Mouse (Mus musculus): ENCODE results near the gene U2af1.
"Not testable (repeated sequence)": the region's sequence is repeated elsewhere in the genome, so short reads cannot be mapped to it uniquely, and the experiment has no call there.

U2af1 gene

DNA sequence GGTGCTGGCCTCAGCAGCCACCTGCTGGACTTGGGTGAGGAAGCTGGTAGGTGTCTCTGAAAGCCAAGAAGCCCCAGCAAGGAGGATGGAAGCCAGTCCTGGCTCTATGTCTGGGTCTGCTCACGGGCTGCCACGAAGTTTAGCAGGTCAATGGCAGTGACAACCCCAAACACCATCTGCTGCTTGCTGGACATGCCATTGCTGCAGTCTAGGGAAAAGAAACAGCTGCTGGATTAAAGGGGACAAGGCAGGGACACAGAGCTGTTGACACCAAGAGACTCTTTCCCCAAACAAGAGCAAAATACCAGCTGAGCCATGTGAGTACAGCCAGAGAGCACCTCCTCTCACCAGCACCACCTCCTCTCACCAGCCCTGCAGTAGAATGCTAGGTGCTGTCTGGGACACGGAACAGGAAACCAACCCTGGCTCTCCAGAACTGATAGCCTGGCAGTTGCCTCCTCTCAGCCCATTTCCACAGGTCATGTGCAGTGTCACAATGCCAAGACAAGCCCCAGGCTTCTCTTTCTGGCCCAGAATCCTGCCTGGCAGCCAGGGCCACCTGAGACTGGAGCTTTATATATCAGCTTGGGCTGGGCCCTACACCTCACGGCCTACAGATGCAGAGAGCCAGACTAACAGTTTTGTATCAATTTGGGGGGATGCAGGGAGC lies 45.5 kb downstream of the U2af1 start:
- DNase-seq (ENCODE audit: low spot score), result no peak

DNA sequence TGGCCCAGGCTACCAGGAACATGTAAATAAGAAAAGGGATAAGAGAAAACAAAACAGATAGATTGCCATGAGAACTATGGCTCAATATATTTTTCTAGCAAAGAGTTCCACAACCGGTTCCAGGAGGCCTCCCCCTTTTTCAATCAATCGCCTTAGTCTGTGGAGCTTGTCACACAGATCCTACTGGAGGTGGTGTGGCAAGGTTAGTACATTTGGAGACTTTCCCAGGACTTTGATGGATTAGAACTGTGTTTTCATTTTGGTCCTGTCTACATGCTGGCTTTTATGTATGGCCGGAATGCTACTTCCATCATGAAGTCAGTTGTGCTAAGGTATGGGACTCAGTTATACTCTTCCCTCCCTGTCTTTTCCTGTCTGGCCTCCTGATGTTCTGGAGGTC lies 48.8 kb downstream of the U2af1 start:
- no peak for DNase-seq (ENCODE audit: low spot score)

DNA sequence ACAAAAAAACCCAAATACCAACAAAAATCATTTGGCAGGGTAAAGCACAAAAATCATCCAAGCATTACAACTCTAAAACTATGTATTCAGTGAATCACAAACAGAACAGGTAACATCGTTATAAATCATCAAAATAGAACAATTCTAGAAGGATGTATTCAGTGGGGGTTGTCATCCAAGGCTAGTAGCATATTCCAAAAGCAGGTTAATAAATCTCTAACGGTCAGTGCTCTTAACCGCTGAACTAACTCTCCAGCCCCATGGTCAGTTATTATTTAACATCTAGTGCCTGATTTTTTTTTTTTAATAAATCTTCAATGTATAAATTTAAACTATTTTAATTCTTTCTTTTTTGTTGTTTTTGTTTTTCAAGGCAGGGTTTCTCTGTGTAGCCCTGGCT lies 49.5 kb downstream of the U2af1 start:
- not testable (repeated sequence) for DNase-seq (ENCODE audit: low spot score)

DNA sequence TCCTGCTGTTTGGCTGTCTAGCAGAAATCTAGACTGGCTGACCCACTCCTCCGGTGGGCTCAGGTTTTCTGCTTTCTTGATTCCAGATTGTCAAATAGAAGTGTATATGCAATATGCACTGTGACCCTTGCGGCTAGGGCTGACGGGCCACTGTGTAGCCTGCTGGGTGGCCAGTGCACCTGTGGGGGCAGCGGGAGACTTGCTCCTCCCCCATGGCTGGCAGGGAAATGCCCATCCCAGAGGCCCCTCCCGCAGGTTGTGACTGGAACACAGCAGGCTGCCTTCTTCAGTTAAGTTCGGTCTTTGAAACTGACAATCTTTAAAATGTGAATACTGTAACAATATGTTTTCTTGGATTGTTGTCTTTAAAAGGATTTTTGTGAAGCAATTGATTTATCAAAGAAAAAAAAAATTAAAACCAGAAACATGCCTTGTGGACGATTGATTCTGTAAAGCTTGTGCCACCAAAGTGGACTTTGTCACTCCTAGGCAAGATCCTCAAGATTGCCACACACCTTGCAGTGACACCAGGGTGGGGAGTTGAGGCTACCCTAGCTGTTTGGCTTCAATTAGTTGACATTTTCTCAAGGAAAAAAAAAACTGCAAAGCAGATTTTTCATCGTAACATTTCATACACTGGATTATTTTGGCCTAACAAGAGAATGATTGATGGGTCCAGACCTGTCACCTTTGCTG lies 51.3 kb downstream of the U2af1 start:
- DNase-seq (ENCODE audit: low spot score), result no peak

DNA sequence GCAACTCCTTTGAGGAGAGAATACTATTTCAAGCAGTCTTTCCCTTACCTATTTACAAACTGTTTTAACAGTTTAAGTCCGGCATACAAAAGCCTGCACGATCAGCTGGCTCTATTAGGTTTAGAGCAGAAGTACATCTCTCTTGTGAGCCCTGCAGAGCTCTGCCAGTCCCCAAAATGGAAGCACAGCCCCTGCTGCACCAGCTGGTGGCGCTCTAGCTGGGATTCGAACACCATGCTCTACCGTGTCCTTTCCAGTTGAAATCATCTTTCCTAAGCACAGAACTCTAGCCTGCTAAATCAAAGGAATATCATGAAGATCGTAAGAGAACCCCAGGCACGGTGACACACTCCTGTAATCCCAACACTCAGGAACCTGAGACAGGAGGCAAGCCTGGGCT lies 52.3 kb downstream of the U2af1 start:
- no peak for DNase-seq (ENCODE audit: low spot score)

DNA sequence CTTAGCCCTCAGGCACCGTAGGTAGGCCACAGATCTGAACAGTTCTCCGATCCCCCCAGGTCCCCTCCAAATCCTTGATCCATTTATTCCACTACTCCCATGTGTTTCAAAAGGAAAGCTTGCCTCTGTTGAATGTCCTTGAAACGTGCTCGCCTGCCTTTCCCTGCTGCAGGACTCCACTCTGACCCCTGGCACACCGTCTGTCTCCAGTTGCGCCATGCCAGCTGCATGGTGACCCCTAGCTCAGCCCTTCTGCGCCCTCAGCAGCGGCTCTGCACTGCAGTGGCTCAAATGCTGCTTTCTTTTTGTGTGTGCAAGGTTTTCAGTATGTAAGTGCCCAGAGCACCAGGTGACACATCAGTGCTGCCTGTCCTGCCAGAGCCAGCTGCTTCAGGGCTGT lies 60.1 kb downstream of the U2af1 start:
- no peak for DNase-seq (ENCODE audit: low spot score)

DNA sequence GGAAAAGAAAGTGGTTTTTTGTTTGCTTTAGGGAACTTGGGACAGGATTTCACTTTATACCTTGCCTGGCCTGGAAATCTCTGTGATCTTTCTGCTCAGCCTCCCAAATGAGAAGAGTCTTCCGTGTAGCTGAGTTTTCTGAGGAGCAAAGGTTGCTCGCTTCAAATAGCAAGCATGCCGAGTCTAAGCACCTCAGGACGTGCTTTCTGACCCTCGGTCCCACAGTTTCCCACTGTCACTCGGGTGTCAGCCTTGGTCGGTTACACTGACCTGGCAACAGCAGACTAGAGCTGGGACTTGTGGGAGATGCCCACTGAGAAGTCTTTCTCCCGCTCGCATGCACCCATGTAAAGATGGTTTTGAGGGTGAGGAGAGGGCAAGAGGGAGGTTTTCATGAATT lies 60.7 kb downstream of the U2af1 start:
- DNase-seq (ENCODE audit: low spot score), result no peak
